Comparison of ENCODE assay signal across 9 mouse cellular contexts in the genomic region with DNA sequence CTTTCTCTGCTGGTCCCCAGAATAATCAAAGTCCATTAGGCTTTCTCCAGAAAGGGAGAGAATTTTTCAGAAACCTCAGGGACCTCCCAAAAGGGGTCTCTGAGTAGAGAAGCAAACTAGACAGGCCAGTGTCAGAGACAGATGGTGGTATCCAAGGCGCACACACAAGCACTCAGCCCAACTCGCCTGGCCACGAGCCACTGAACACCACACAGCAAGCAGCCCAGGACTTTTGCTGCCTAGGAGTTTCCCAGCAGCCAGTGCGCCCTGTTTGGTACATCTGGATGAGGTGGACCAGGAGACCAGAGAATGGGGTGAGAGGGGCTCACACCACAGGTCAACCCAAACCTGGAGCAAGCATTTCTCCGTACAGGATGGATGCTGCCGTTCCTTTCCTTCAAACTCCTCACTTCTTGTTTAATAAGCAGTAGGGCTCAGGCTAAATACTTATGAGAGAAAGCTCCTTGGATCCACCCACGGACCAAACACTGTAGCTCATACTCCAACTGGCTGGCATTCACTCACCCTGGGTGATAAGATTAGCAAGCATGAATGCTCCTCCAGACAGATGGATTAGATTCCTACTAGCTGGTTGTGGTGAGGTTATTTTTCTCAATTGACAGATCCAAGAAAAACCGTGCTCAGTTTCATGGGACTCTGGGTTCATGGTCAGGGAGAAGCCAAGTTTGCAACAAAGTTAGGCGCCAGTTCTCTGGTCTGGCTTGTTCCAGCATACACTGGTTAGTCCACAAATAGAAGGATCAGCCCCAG. TPM values are rescaled to one million over a fixed set of nuclear protein-coding genes. Genes with fewer than 3 reads are reported as not detected.
DNase-seq lines count a peak whose midpoint lies in the region; ATAC-seq lines count a peak whose summit lies in the region.
"Had no signal": no experiment of that assay in that cellular context is flagged by ENCODE, and none has a peak within 500 bp of the region (broad histone marks: within the 10 kb centered on the region; RNA-seq: fewer than 3 reads in every experiment).

No protein-coding gene starts in this region.

- no peak for ATAC-seq in kidney, embryonic 16.5 days (ENCODE audit: low FRiP score, low TSS enrichment)
- ATAC-seq in forebrain, embryonic 15.5 days (replicated peaks) = no peak
- ATAC-seq in midbrain, embryonic 13.5 days = no peak

- H3K27ac ChIP-seq in kidney, embryonic 16.5 days (ENCODE audit: low read length) = no peak overlapping the region
- no peak overlapping the region for H3K27ac ChIP-seq in forebrain, embryonic 15.5 days (replicated peaks)
- no peak overlapping the region for H3K27ac ChIP-seq in midbrain, embryonic 13.5 days
- H3K27ac ChIP-seq: layer of hippocampus, adult 2 months had no signal

- H3K4me3 ChIP-seq in kidney, embryonic 16.5 days (ENCODE audit: low read length) = peak overlapping the region; percentile 72; the same call in 1 of the 2 replicates
- H3K4me3 ChIP-seq in forebrain, embryonic 15.5 days = peak overlapping the region; percentile 52
- peak overlapping the region; percentile 58 for H3K4me3 ChIP-seq in midbrain, embryonic 13.5 days (replicated peaks)

- 50% methylated on average over 9 of the region's 9 CpGs for WGBS in kidney, embryonic 16.5 days
- WGBS in forebrain, embryonic 15.5 days = 42% methylated on average over 9 of the region's 9 CpGs
- 22% methylated on average over 9 of the region's 9 CpGs for WGBS in midbrain, embryonic 13.5 days

- no peak overlapping the region for H3K9ac ChIP-seq in kidney, embryonic 16.5 days (replicated peaks; ENCODE audit: low read length)
- H3K9ac ChIP-seq in forebrain, embryonic 15.5 days (replicated peaks) = no peak overlapping the region
- 0 out of 2 replicates have a peak overlapping the region, but pooled peaks have one; percentile 14 for H3K9ac ChIP-seq in midbrain, embryonic 13.5 days (replicated peaks)

- no peaks in the 10 kb centered on the region for H3K36me3 ChIP-seq in kidney, embryonic 16.5 days (ENCODE audit: insufficient read depth, low read length)
- H3K36me3 ChIP-seq in forebrain, embryonic 15.5 days = no peaks in the 10 kb centered on the region
- H3K36me3 ChIP-seq in midbrain, embryonic 13.5 days = no peaks in the 10 kb centered on the region

- H3K27me3 ChIP-seq in kidney, embryonic 16.5 days (ENCODE audit: insufficient read depth, low read length) = 0 out of 2 replicates have a peak, but pooled peaks cover 2% of the 10 kb centered on the region
- 0 out of 2 replicates have a peak, but pooled peaks cover 8% of the 10 kb centered on the region for H3K27me3 ChIP-seq in forebrain, embryonic 15.5 days
- 0 out of 2 replicates have a peak, but pooled peaks cover 2% of the 10 kb centered on the region for H3K27me3 ChIP-seq in midbrain, embryonic 13.5 days

- no peak for DNase-seq in kidney, adult 18-20 months
- peak; percentile 37 for DNase-seq in adipocyte (ENCODE audit: low spot score)
- DNase-seq in cerebellum, adult 8-10 months = no peak
- no peak for DNase-seq in spleen, adult 18-20 months
- no peak for DNase-seq in thymus, postnatal 14 days

- H3K4me2 ChIP-seq in kidney, embryonic 16.5 days (replicated peaks; ENCODE audit: low read depth, low read length) = peak overlapping the region; percentile 97
- H3K4me2 ChIP-seq in forebrain, embryonic 15.5 days (replicated peaks) = peak overlapping the region; percentile 87
- H3K4me2 ChIP-seq in midbrain, embryonic 13.5 days (replicated peaks) = peak overlapping the region; percentile 89

- H3K9me3 ChIP-seq in kidney, embryonic 16.5 days (ENCODE audit: low read length) = no peaks in the 10 kb centered on the region
- no peaks in the 10 kb centered on the region for H3K9me3 ChIP-seq in forebrain, embryonic 15.5 days
- H3K9me3 ChIP-seq in midbrain, embryonic 13.5 days = no peaks in the 10 kb centered on the region

- peaks cover 37% of the 10 kb centered on the region for H3K4me1 ChIP-seq in kidney, embryonic 16.5 days (ENCODE audit: insufficient read depth, low read length)
- peaks cover 39% of the 10 kb centered on the region for H3K4me1 ChIP-seq in forebrain, embryonic 15.5 days
- H3K4me1 ChIP-seq in midbrain, embryonic 13.5 days (replicated peaks) = peaks cover 77% of the 10 kb centered on the region

RNA-seq across cellular contexts. Expression of gene Whrn, which starts 2.3 kb away (rescaled TPM):
- polyA plus RNA-seq in kidney, embryonic 16.5 days (2015; fragmentation: Nextera tagmentation; extraction: Ambion mirVana) = 4.8 and 5.6 TPM in 2 replicates
- polyA plus RNA-seq in forebrain, embryonic 15.5 days (2015; fragmentation: Nextera tagmentation; extraction: Ambion mirVana) = 6.4 and 7.7 TPM in 2 replicates
- 6.6 and 10.3 TPM in 2 replicates for polyA plus RNA-seq in midbrain, embryonic 13.5 days (2015; fragmentation: Nextera tagmentation; extraction: Ambion mirVana)

RNA-seq across cellular contexts. Expression of gene Atp6v1g1, which starts 51.0 kb away (rescaled TPM):
- 305 and 320 TPM in 2 replicates for polyA plus RNA-seq in kidney, embryonic 16.5 days (2015; fragmentation: Nextera tagmentation; extraction: Ambion mirVana)
- 452 and 469 TPM in 2 replicates for polyA plus RNA-seq in forebrain, embryonic 15.5 days (2015; fragmentation: Nextera tagmentation; extraction: Ambion mirVana)
- 461 and 466 TPM in 2 replicates for polyA plus RNA-seq in midbrain, embryonic 13.5 days (2015; fragmentation: Nextera tagmentation; extraction: Ambion mirVana)
